Mouse (Mus musculus) liver (tissue): ENCODE results near the gene Stard3.

Experiments used
- DNase-seq: peaks from one replicate; pipeline ENCODE4 v3.0.0-alpha.2; 2020; ENCODE audit warnings: mixed read lengths

The Stard3 gene

GRCm38 (mm10) chr11:98358161-98359083 is at the start of gene Stard3:
TSS of gene Stard3 (plus strand) at chr11:98358368.
- peak; percentile 96 for DNase-seq

- peak; percentile 67 for DNase-seq
Measured at GRCm38 (mm10) chr11:98313790-98314323, 44.3 kb upstream of the Stard3 start.

GRCm38 (mm10) chr11:98317479-98317878 is 40.7 kb upstream of the Stard3 start:
- DNase-seq, result no peak

GRCm38 (mm10) chr11:98318421-98319116 is 39.6 kb upstream of the Stard3 start:
- no peak for DNase-seq

GRCm38 (mm10) chr11:98319120-98319519 is 39.0 kb upstream of the Stard3 start:
- no peak for DNase-seq

GRCm38 (mm10) chr11:98319544-98319943 is 38.6 kb upstream of the Stard3 start:
- DNase-seq, result no peak

- DNase-seq, result no peak
Measured at GRCm38 (mm10) chr11:98319944-98320343, 38.2 kb upstream of the Stard3 start.

- no peak for DNase-seq
Measured at GRCm38 (mm10) chr11:98320381-98320780, 37.8 kb upstream of the Stard3 start.

GRCm38 (mm10) chr11:98320806-98321676 is 37.1 kb upstream of the Stard3 start:
- DNase-seq, result no peak

GRCm38 (mm10) chr11:98321677-98322003 is 36.5 kb upstream of the Stard3 start:
- no peak for DNase-seq

- DNase-seq, result no peak
Measured at GRCm38 (mm10) chr11:98322159-98322558, 36.0 kb upstream of the Stard3 start.

- no peak for DNase-seq
Measured at GRCm38 (mm10) chr11:98323136-98323866, 34.9 kb upstream of the Stard3 start.

- no peak for DNase-seq
Measured at GRCm38 (mm10) chr11:98323933-98324332, 34.2 kb upstream of the Stard3 start.

GRCm38 (mm10) chr11:98325191-98325820 is 32.9 kb upstream of the Stard3 start:
- no peak for DNase-seq

GRCm38 (mm10) chr11:98325821-98326218 is 32.3 kb upstream of the Stard3 start:
- no peak for DNase-seq

- no peak for DNase-seq
Measured at GRCm38 (mm10) chr11:98326741-98327135, 31.4 kb upstream of the Stard3 start.

- DNase-seq, result no peak
Measured at GRCm38 (mm10) chr11:98327136-98328030, 30.8 kb upstream of the Stard3 start.

- no peak for DNase-seq
Measured at GRCm38 (mm10) chr11:98328031-98328370, 30.2 kb upstream of the Stard3 start.

GRCm38 (mm10) chr11:98328371-98329069 is 29.6 kb upstream of the Stard3 start:
- DNase-seq, result no peak
